Mouse (Mus musculus) telencephalon, adult 2 months (tissue): ENCODE results near the gene Runx2.

Experiments
- DNase-seq: peaks from one replicate; pipeline ENCODE4 v3.0.0-alpha.2; 2011; ENCODE audit warnings: low read depth, low spot score

Runx2 gene

DNA sequence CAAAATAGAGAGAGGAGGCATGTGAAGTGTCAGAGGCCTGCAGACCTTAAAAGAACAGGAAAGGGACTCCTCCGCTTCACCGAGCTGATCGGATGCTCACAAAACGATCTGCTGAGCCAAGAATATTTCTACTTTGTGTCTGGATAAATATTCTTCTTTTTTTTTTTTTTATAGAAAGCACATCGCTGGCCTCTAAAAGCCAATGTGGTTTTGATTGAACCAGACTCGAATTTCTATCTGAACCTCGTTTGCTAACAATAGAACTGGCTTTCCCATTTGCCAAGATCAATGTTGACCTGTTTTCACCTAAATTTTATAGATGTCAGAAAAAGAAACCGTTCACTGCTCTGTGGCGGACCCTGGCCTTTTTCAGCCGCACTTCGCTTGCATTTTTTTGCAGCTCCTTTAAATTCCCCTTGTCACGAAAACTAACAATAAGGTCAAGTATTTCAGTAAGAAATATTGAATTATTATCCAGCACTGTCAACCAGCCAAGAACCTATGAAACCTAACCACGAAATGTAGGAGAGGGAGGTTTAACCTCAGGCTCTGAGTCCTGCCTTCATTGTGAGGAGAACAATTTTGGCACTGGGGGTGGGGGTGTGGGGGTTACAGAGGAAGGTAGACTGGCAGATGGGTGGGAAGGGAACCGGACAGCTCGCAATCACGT is 222.4 kb downstream of the Runx2 start:
- no peak for DNase-seq

- no peak for DNase-seq
Measured at GRCm38 (mm10) chr17:44588470-44588869, 226.1 kb downstream of the Runx2 start.

DNA sequence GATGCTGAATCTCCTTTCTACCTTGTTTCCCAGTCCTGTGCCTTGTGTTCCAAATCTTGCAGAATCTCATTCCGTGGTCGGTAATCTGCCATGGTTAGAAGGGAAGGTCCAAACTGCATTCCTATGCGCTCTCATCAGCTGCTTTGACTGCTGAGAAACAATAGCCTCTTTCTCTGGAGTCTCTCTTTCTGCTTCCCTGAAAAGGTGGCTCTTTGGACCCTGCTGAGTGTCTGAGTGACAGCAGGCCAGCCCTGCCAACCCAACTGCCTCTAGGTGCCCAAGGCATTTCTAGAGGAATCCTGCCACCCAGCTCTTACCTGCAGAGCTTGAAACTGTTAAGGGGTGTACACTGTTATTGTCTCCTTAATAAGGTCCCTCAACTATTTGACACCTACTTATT is 226.6 kb downstream of the Runx2 start:
- no peak for DNase-seq

DNA sequence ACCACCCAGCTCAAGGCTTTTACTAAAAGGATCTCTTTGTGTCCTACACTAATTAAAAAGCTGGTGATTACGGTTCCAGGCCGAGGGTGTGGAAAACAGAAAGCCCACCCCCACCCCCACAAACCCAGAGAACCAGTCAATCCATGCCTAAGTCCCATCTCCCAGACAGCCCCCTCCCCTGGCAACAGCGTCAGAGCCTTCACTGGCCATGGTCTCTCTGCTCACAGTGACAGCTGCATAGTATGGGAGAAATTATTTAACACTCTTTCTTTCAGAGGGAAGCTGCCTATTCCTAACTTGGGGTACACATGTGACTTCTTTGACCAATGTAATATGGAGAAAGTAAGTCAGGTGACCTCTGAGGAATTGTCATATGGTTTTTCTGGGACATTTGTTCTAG is 228.4 kb downstream of the Runx2 start:
- no peak for DNase-seq

GRCm38 (mm10) chr17:44584781-44585180 is 229.8 kb downstream of the Runx2 start:
- DNase-seq = no peak

DNA sequence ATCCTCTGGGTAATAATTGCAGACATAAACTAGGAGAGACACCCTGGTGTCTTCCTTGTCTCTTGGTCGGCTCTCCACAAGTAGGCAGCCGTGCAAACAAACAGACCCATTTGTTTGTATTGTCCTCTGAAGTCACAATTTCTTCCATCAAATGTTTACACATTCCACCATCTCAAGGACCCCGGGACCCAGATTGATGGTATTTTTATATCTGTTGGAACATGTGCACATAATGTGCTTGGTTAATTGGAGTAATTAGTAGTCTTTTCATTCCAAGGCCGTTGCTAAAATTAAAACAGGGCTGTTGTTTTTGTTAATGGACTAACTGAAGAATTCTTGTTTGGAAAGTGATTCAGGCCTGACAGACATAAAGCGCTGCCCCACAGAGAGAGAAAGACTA is 236.8 kb downstream of the Runx2 start:
- DNase-seq = no peak

DNA sequence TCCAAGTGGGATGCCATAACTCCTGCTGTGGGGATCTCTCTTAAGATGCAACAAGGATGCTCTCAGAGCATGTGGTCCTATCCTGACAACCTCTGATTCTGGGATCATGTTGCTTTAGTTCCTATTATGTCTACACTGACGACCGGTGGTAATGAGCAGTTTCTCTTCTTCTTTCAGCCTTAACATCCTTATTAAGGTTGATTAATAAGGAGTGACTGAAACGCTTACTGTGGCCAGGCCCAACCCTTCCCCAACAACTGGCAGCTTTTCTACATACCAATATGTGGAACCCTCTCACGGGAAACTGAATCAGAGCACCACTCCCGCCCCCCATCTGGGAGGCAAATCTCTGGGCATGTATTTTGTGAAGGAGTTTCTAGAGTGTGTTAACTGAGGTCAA is 243.7 kb downstream of the Runx2 start:
- no peak for DNase-seq

DNA sequence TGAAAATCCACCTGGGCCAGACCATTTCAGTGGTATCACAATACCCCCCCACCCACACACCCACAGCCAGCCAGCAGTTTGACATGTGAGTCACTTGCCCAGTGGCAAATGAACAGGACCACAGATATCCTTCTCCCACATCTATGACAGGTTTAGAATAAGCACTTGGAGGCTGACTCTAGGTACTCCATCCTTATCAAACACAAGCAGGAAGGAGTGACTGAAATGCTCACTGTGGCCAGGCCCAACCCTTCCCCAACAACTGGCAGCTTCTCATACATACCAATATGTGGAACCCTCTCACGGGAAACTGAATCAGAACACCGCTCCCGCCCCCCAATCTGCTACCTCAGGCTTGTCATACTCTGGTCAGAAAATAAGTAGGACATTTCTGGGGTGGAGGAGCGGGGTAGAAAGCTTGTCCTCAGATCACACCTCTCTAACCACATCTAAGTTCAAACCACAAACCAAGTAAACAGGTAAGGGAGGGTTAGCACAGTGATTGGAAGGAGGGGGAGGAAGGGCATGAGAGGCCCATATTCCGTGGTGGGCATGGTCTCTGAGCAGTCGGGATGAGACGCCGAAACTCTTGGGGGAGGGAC is 245.5 kb downstream of the Runx2 start:
- no peak for DNase-seq

DNA sequence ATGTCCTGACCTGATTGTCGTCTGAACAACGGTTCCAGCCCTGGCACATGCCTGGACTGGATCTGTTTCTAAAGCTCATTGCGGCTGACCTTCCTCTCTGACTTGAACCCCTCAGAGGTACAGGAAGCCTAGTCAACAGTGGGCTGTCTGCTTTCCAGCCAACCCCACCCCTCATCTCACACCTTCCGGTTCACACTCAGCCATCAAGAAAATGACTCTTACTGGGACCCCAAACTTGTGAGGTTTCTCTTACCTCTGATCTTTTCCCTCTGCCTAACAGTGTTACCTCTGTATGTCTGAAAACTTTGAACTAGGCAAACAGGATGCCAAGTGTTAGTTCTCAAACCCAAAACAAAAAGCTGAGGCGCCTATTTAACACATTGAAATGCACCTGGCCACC is 247.6 kb downstream of the Runx2 start:
- DNase-seq = no peak

DNA sequence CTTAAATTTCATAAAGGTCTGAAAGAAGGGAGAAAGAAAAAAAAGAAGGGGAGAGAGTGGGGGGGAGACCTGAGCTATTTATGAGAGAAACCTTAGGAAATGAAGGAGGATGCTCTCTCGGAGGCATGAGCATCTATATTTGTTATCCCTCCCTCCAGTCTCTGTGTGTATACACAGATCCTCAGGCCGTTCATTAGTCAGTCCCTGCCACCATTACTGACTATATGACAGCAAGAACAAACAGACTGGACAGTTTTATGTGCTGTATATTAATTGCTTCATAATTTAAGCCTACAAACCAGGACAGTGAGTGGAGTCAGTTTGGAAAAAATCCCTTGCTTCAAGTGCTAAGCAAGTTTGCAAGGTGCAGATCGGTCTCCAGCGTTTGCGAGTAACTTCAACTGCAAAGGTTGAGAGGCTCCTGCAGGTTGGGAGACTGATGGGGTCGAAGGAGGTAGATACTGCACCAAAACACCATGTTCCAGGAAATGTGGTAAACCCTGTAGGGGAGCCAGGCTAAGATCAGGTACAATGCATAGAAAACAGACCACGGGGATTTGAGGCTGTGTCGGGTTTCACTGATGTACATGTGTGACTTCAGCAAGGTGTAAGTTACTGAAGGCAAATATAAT is 248.6 kb downstream of the Runx2 start:
- DNase-seq = no peak

DNA sequence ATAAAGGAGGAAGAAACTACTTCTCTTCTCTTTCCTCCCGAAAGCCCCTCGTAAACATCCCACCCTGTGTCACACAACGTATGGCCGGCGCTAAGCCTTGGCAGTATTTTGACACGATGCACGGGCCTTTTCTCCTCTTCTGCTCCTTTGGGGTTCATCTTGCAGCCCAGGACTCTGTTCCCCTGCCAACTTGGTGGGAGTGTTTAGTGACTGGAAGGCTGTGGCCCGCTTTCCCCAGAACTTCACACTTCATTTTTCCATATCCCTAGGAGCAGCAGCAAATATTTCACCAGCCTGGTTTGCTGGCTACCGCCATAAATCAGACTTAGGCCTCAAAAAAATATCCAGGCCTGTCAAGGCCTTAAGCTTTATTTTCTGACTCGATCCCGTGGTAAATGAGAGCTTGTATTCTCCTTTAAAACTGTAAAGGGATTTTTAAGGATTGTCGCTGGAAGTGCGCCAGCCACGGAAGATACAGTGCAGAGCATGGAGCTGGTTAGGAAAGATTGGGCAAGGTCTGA is 249.2 kb downstream of the Runx2 start:
- no peak for DNase-seq

- no peak for DNase-seq
Measured at GRCm38 (mm10) chr17:44564611-44565198, 249.9 kb downstream of the Runx2 start.

GRCm38 (mm10) chr17:44560016-44560415 is 254.6 kb downstream of the Runx2 start:
- no peak for DNase-seq

DNA sequence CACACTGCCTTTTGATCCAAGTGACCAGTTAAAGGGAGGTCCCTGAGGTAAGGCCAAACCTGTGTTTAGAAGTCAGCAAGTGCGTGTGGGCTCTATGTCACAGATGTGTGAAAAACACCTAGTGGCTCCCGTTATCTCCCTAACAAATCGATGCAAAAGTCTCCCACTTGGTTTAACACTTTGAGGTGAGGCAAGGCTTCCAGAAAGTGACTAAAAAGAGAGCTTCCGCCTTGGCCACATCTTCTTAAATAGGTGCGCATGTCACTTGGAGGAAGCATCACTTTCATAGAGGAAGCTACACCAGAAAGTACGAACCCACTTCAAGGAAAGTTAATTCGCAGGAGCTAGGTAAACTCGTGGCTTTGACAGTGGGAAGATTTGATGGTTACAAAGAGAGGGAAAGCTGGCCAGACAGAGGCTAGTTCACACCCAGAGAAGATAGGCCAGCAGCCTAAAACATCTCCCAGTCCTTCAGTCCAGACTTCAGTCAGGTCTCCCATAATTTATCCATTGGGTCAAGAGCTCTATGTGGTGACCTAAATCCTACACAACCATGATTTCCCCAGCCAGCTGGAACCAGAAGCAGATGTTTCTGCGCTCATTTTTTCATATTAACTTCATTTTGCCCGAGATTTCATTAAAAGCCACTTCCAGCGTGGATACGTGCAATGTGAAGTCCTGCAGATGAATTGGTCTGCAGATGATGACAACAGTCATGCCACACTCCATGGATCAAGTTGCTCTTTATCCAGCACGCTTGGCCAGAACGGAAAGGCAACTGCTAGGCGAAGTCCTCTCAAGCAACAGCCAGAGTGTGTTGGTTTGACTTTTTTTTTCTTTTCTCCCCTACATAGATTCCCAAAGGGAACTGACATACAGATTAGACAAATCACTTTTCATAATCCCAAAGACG is 257.1 kb downstream of the Runx2 start:
- no peak for DNase-seq

- no peak for DNase-seq
Measured at GRCm38 (mm10) chr17:44554941-44555340, 259.7 kb downstream of the Runx2 start.

GRCm38 (mm10) chr17:44549551-44549950 is 265.0 kb downstream of the Runx2 start:
- DNase-seq = no peak

DNA sequence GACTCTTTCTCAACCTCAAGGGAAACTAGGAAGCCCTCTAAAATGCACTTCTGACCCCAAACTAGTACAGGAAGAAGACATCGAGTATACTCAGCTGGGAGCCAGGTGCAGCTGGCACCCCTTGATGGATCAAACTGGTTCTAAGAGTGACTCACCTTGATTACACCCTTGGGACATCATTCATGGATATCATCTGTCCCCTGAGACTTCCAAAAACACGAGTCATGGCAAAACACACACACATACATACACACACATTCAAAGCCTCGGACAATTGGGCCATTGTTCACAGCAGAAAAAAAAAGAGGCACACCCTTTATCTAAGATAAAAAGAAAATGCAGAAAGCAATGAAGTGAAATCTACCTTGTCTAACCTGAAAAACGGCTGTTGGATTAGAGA is 266.7 kb downstream of the Runx2 start:
- DNase-seq = no peak

GRCm38 (mm10) chr17:44546801-44547200 is 267.8 kb downstream of the Runx2 start:
- no peak for DNase-seq

DNA sequence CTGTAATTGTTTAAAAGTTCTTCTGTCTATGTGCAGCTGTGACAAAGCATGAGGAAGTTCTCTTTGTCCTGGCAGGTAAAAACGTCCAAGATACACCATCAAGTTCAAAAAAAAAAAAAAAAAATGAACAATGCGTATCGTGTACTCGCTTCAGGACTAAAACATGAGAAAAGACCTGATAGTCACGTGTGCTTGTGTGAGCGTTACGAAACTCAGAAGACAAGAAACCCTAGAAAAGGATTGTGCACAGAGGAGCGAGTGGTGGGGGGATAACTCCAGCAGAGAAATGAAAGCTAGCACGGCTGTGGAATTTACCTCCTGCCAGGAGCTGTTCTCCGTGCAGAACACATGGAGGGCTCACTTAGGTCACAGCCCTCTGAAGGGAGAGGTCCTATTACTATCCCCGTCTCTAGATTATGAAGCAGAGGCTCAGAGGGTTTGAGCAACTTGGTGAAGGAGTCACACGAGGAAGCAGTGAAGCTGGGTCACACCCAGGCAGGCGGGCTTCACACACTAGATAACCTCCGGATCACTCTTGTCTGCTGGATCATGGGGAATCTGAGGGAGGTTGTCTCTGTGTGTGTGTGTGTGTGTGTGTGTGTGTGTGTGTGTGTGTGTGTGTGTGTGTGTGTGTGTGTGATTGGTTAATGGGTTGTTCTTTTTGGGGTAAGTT is 269.3 kb downstream of the Runx2 start:
- no peak for DNase-seq

DNA sequence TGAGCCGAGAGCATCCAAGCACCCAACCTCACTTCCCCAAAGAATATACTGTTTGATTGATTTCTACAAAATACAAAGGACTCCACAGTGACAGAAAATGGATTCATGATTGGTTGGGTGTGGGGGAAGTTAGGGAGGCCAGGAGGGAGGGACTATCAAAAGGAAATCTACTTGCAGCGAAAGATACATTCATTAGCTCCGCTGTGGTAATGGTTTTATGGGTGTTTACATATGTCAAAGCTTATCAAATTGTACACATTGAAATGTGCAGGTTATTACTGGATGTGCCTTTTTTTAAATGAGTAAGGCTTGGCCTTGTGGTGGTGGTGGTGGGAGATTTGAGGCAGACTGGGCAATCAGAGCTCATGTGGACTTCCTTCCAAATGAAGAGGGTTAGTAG is 271.9 kb downstream of the Runx2 start:
- DNase-seq = no peak

DNA sequence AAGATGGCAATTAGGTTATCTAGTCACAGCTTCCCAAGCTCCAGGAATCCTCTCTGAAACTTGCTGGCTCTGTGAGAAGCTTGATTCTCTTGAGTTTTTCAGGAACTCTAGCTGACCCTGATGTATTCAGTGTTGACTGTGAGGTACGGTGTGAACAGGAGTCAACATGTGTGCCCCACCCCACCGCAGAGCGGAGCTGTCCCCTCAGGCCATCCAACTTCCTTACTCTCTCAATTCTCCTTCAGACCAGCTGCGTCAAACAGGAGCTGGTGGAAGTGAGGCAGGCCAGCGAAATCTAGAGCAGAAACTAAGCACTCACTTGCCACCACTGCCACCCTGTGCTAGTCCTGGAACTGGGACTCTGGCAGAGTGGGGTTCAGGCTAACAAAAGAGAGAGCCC is 273.9 kb downstream of the Runx2 start:
- DNase-seq = no peak
